Mouse (Mus musculus): Measurements from ENCODE around the gene Tspan17. TPM values are rescaled to one million over a fixed set of nuclear protein-coding genes. Genes with fewer than 3 reads are reported as not detected.

The Tspan17 gene
- polyA plus RNA-seq, 1 experiment from 2014 or later = 3.9 TPM

Other genes with a start within 250 kb of the Tspan17 start
- 126 and 137 TPM in 2 replicates for gene 4833439L19Rik, start 223.9 kb upstream of the Tspan17 start, polyA plus RNA-seq (2014; fragmentation: Nextera tagmentation; extraction: Ambion mirVana)
- gene Arl10, start 214.4 kb upstream of the Tspan17 start, polyA plus RNA-seq (2014; fragmentation: Nextera tagmentation; extraction: Ambion mirVana) = 17.6 and 18.4 TPM in 2 replicates
- 61.8 and 65.6 TPM in 2 replicates for gene Nop16, start 199.3 kb upstream of the Tspan17 start, polyA plus RNA-seq (2014; fragmentation: Nextera tagmentation; extraction: Ambion mirVana)
- gene Higd2a, start 199.2 kb upstream of the Tspan17 start, polyA plus RNA-seq (2014; fragmentation: Nextera tagmentation; extraction: Ambion mirVana) = 225 and 241 TPM in 2 replicates
- gene Cltb, start 178.0 kb upstream of the Tspan17 start, polyA plus RNA-seq (2014; fragmentation: Nextera tagmentation; extraction: Ambion mirVana) = 38.6 and 39.5 TPM in 2 replicates
- gene Faf2, start 167.6 kb upstream of the Tspan17 start, polyA plus RNA-seq (2014; fragmentation: Nextera tagmentation; extraction: Ambion mirVana) = 61.1 and 73.8 TPM in 2 replicates
- gene Rnf44, start 95.5 kb upstream of the Tspan17 start, polyA plus RNA-seq (2014; fragmentation: Nextera tagmentation; extraction: Ambion mirVana) = 70.7 and 75.8 TPM in 2 replicates
- gene Cdhr2, start 87.9 kb upstream of the Tspan17 start, polyA plus RNA-seq (2014; fragmentation: Nextera tagmentation; extraction: Ambion mirVana) = 0.04 and 0.24 TPM in 2 replicates
- 0.13 TPM in 2 replicates for gene Gprin1, start 39.5 kb upstream of the Tspan17 start, polyA plus RNA-seq (2014; fragmentation: Nextera tagmentation; extraction: Ambion mirVana)
- gene Sncb, start 22.8 kb upstream of the Tspan17 start, polyA plus RNA-seq (2014; fragmentation: Nextera tagmentation; extraction: Ambion mirVana) = 0.27 and 0.59 TPM in 2 replicates
- gene Eif4e1b, start 5.4 kb upstream of the Tspan17 start, polyA plus RNA-seq (2014; fragmentation: Nextera tagmentation; extraction: Ambion mirVana) = not detected in 2 replicates
- gene Unc5a, start 160.0 kb downstream of the Tspan17 start, polyA plus RNA-seq (2014; fragmentation: Nextera tagmentation; extraction: Ambion mirVana) = 2.5 and 2.6 TPM in 2 replicates
- gene Hk3, start 232.0 kb downstream of the Tspan17 start, polyA plus RNA-seq (2014; fragmentation: Nextera tagmentation; extraction: Ambion mirVana) = 0.16 and 0.54 TPM in 2 replicates

Data from heart, embryonic 11.5 days (tissue).